Mouse (Mus musculus) ES-Bruce4 (cell line): ENCODE measurements at regions not wholly inside any gene's neighbourhood (a gene's known extent, or its start where the extent isn't known, plus 50 kb on each side); places are given as distances from the start of the nearest gene placed in this dataset.
A peak's percentile ranks its signal among the peaks of the same experiment; 100 is the strongest.

ENCODE experiments used
- H3K27ac ChIP-seq: 2 replicates; pipeline ENCODE4 v1.5.1; 2012; ENCODE audit warnings: low read length, inconsistent platforms; ENCODE audit not compliant: insufficient read depth
- H3K27me3 ChIP-seq: 2 replicates; pipeline ENCODE4 v1.6.1; 2012; ENCODE audit warnings: mild to moderate bottlenecking, low read length, inconsistent platforms; ENCODE audit not compliant: control insufficient read depth, poor library complexity, insufficient read depth, severe bottlenecking
- H3K36me3 ChIP-seq: 2 replicates; pipeline ENCODE4 v1.6.1; 2012; ENCODE audit warnings: inconsistent platforms, mild to moderate bottlenecking, low read length, moderate library complexity; ENCODE audit not compliant: control insufficient read depth, poor library complexity, insufficient read depth, severe bottlenecking
- H3K4me1 ChIP-seq: one replicate; pipeline ENCODE4 v1.8.1; 2011; ENCODE audit warnings: low read length; ENCODE audit not compliant: control insufficient read depth, insufficient read depth
- H3K4me3 ChIP-seq: 2 replicates; pipeline ENCODE4 v1.5.1; 2011; ENCODE audit warnings: low read depth, mild to moderate bottlenecking, low read length
- H3K9ac ChIP-seq: 2 replicates; pipeline ENCODE4 v1.6.1; 2012; ENCODE audit warnings: low read depth, mild to moderate bottlenecking, inconsistent platforms; ENCODE audit not compliant: poor library complexity, severe bottlenecking
- H3K9me3 ChIP-seq: replicated peaks from 2 replicates; pipeline ENCODE4 v1.6.1; 2012; ENCODE audit warnings: mild to moderate bottlenecking, low read length, inconsistent platforms; ENCODE audit not compliant: control insufficient read depth, poor library complexity, insufficient read depth, severe bottlenecking
- CTCF ChIP-seq: IDR thresholded peaks from one replicate; pipeline ENCODE4 v1.8.1; 2011; ENCODE audit warnings: low read depth, low read length
- EP300 ChIP-seq: IDR thresholded peaks from 2 replicates; pipeline ENCODE4 v1.6.1; 2011; ENCODE audit warnings: low read depth, low read length; ENCODE audit not compliant: insufficient read depth
- POLR2A ChIP-seq: IDR thresholded peaks from one replicate; pipeline ENCODE4 v1.8.1; 2011; ENCODE audit warnings: low read length; ENCODE audit not compliant: insufficient read depth

- Histone ChIP-seq H3K36me3 (no peaks in the 10 kb centered on the region), H3K27ac (no peak overlapping the region), H3K9ac (no peak overlapping the region), H3K4me3 (no peak overlapping the region), H3K4me1 (no peaks in the 10 kb centered on the region), H3K9me3 (no peaks in the 10 kb centered on the region), H3K27me3 (no peaks in the 10 kb centered on the region)
- TF ChIP-seq CTCF (no peak), POLR2A (no peak), EP300 (no peak)
Observed at GRCm38 (mm10) chr17:45281554-45281953, 152.0 kb downstream of the Cdc5l start.

- H3K9me3 ChIP-seq, result no peaks in the 10 kb centered on the region
- no peaks in the 10 kb centered on the region for H3K36me3 ChIP-seq
- H3K4me1 ChIP-seq, result no peaks in the 10 kb centered on the region
- TF ChIP-seq POLR2A (no peak), EP300 (no peak), CTCF (no peak)
- no peaks in the 10 kb centered on the region for H3K27me3 ChIP-seq
- no peak overlapping the region for H3K27ac ChIP-seq
- H3K4me3 ChIP-seq, result no peak overlapping the region
- no peak overlapping the region for H3K9ac ChIP-seq
Observed at GRCm38 (mm10) chr17:45279811-45280205, 153.7 kb downstream of the Cdc5l start.

DNA sequence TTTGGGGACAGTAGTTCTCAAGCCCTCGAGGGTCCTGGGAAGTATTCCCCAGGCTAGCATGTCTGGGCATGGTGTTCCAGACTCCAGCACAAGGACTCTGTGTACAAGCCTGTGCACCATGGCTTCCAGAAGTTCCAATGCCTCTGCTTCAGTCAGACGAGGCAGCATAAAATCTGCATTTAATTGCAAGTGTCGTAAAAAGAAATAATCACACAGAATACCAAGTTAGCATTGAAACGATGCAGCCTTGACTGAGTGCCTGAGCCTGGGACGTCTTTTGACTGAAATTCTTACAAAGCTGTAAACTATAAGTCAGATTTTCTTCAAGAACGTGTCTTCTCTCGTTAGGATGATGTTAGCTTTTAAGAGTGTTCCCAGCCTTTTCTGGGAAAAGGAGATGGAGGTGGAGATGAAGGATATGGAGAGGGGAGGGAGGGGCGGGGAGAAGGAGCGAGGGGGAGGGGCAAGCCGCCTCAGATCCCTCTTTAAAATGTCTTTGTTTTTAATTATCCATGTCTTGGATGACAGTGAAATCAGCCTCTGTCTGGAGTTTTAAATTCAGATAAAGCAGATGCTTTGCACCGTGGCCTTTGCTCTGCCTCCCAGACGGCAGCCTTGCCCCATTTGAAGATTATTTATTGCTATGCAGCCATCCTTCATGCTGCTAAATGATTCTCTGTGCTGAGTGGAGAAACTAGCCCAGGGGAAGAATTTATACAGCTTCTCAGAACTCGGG, 154.3 kb downstream of the Cdc5l start:
- H3K27ac ChIP-seq, result no peak overlapping the region
- no peaks in the 10 kb centered on the region for H3K27me3 ChIP-seq
- no peak overlapping the region for H3K9ac ChIP-seq
- no peaks in the 10 kb centered on the region for H3K4me1 ChIP-seq
- no peak for TF ChIP-seq POLR2A
- TF ChIP-seq CTCF, result no peak
- TF ChIP-seq EP300, result no peak
- H3K4me3 ChIP-seq, result no peak overlapping the region
- no peaks in the 10 kb centered on the region for H3K36me3 ChIP-seq
- no peaks in the 10 kb centered on the region for H3K9me3 ChIP-seq

DNA sequence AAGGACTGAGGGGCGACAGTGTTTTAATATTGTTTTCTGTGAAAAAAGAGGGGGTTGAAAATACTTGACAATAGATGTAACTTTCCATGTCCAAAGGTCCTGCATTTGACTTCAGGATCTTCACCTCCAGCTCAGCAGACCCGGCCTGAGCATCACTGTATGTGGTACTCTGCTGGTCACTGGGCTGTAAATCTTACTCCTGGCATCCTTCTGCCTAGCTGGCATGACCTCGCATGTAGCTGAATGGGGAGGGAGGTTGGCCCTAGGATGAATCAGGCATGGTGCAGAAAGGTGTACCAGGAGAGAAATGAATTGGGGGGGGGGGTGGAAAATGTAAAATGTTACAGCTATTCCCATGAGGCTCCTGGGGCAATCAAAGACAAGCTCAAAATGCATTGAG, 156.0 kb downstream of the Cdc5l start:
- Histone ChIP-seq H3K4me1 (no peaks in the 10 kb centered on the region), H3K4me3 (no peak overlapping the region), H3K27me3 (no peaks in the 10 kb centered on the region), H3K27ac (no peak overlapping the region), H3K36me3 (no peaks in the 10 kb centered on the region), H3K9ac (no peak overlapping the region), H3K9me3 (no peaks in the 10 kb centered on the region)
- TF ChIP-seq CTCF, result no peak
- TF ChIP-seq POLR2A, result no peak

- Histone ChIP-seq H3K27me3 (no peaks in the 10 kb centered on the region), H3K27ac (no peak overlapping the region), H3K9ac (no peak overlapping the region), H3K9me3 (no peaks in the 10 kb centered on the region), H3K36me3 (no peaks in the 10 kb centered on the region), H3K4me1 (no peaks in the 10 kb centered on the region), H3K4me3 (no peak overlapping the region)
- TF ChIP-seq POLR2A (no peak), EP300 (no peak), CTCF (no peak)
Observed at GRCm38 (mm10) chr17:45276686-45277405, 156.7 kb downstream of the Cdc5l start.

GRCm38 (mm10) chr17:45274894-45275293, 158.6 kb downstream of the Cdc5l start:
- Histone ChIP-seq H3K4me1 (no peaks in the 10 kb centered on the region), H3K27ac (no peak overlapping the region), H3K27me3 (no peaks in the 10 kb centered on the region), H3K9ac (no peak overlapping the region), H3K4me3 (no peak overlapping the region), H3K36me3 (no peaks in the 10 kb centered on the region), H3K9me3 (no peaks in the 10 kb centered on the region; the same call in 1 of the 2 replicates)
- no peak for TF ChIP-seq EP300
- peak; percentile 13 for TF ChIP-seq CTCF
